Mouse (Mus musculus): Measurements from ENCODE around the gene Rhno1.
A peak's percentile ranks its signal among the peaks of the same experiment; 100 is the strongest.
"Not testable (repeated sequence)": the region's sequence is repeated elsewhere in the genome, so short reads cannot be mapped to it uniquely, and the experiment has no call there.

Gene Rhno1

DNA sequence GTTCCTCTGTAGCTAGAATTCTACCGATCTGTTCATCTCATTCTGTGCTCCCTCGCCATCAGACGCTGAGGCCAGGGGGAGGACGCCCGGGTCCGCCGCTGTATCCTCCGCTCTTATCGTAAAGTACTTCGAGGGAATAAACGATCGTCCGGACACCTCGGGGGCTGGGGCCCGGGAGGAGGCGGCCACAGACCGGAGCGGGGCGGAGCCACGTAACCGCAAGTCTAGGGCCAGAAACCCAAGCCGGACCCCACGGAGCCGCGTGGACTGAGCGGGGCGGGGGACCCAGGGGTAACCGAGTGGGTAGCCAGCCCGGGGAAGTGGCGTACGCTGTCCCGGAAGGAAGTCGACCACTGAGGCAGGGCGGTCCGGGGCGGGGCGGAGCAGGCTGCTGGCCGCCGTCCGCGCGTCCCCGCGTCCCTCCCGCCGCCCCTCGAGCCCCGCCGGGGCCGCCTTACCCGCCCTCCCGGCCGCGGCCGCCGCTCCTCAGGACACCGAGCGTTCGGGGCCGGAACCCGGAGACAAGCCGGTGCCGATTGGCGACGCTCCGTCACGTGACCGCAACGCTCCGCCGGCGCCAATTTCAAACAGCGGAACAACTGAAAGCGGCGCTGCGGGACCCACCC is at the start of gene Rhno1, which contains the start of gene Foxm1:
TSS of gene Rhno1 (minus strand) at position 531 of the 626 bp plus-strand sequence.
TSS of gene Foxm1 (plus strand) at position 587 of the 626 bp plus-strand sequence.
- no peak for DNase-seq (ENCODE audit: extremely low read depth, low read depth, low spot score)

DNA sequence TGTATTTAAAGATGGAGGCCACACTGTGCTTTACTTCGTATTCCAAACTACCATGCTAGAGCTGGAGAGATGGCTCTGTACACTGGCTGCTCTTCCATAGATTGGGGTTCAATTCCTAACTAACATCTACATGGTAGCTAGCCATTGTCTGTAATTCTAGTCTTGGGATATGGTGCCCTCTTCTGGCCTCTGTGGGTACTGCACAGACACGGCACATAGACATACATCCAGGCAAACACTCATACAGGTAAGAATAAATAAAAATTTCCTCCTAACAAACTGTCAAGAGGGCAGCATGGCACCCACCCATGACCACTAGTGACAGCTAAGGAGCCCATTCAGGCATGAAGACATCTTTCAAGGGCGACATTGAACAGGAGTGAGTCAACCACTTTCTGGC is 48.4 kb upstream of the Rhno1 start:
- no peak for DNase-seq (ENCODE audit: extremely low read depth, low read depth, low spot score)

DNA sequence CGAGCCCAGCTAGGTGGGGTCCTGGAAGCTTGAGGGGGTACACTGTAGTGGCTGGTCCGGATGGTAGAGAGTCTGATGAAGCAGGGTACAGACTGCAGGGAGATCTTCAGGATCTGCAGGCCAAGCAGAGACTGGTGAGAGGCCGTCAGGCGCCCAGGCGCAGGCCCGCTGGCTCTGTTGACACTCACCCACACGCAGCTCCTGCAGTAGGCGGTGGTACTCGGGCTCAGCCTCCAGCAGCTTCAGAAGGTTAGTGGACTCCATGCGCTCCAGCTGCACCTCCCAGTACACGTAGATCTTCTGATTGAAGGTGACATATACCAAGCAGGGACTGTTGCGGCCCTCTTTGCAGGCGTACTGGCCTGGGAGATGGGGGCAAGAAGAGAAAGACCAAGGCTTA is 47.6 kb upstream of the Rhno1 start:
- DNase-seq (ENCODE audit: extremely low read depth, low read depth, low spot score): no peak

DNA sequence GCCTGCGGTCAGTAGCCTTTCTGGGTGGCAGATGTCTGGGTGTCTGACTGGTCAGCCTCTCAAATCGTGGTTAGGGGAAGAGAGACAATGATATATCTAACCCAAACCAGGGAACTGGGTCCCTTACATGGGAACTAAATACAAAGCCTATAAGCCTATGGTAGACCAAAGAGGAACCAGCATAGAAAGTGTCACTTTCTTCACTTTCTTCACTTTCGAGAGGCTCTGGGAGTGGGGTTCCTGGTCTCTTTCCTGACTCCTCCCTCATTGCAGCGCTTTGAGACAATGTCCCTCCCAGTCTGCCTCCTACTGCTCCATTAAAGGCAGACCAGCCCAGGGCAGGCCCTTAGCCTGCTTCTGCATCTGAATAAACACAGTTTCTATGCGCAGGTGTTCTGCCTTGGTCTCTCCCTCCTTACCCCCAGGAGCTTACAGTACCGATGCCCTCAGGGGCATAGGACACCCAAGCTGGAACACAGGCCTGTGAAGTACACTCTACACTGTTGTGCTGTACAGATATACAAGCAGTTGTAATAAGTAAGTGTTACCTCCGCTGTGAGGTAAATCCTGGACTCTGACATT is 45.9 kb upstream of the Rhno1 start:
- DNase-seq (ENCODE audit: extremely low read depth, low read depth, low spot score): no peak

DNA sequence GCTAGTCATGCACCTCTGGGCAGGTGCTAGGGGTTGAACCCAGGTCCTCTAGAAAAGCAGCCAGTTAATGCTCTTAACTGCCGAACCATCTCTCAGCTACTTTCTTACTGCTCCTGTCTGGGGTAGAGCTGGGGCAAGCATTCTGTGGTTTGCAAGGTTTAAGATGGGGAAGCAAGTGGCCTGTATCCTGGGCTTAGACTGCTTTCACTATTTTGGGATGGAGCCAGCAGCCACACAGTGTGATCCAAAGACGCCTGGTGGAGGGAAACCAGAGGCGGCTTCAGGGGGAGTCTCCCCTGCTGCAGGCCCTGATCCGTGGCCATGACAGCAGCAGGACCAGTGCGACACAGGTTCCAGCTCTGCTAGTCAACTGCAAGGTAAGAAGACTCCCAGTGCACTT is 42.0 kb upstream of the Rhno1 start:
- no peak for DNase-seq (ENCODE audit: extremely low read depth, low read depth, low spot score)

DNA sequence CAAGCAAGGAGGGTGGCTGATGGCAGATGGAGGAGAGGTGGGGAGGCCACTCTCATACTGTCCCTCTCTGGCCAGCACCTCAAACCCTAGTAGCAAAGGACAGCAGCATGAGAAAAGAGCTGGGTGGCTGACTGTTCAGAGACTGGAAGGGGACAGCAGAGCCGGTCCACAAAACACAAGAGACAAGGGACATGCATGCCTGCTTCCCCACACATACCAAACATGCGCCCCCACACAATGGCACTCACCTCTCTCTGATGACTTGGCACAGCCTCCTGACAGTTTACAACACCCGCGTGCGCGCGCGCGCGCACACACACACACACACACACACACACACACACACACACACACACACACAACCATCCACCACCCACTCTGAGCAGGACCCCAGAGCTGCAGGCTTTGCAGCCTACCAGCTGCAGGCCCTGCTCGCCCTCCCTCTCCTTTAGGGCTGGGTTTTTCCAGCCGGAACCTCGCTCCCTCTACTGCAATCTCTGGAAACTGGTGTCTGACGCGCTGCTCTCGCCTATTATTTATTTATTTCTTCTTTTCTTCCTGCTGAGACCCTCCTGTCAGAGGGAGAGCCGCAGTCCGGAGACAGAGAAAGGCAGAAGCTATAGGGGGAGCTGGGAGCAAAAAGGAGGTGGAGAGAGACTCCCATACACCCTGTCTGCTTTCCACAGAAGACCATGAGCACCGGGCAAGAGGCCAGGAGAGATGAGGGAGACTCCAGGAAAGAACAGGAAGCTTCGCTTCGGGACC is 36.9 kb upstream of the Rhno1 start:
- DNase-seq (ENCODE audit: extremely low read depth, low read depth, low spot score): no peak

DNA sequence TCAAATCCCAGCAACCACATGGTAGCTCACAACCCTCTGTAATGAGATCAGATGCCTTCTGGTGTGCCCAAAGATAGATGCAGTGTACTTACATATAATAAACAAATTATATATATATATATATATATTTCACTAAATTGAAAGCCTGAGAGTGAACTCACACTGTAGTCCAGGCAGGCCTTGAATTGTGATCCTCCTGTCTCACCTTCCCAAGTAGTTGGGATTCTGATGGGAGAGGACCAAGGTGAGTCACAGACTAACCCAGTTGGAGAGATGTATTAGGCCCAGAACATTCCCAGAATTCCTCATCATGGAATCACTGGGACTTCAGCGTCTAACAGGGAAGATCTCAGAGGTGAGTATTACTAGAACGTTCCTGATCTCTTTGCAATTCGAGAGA is 36.3 kb upstream of the Rhno1 start, which contains the start of gene Nrip2:
TSS of gene Nrip2 (plus strand) at position 301 of the 400 bp plus-strand sequence.
- no peak for DNase-seq (ENCODE audit: extremely low read depth, low read depth, low spot score)

DNA sequence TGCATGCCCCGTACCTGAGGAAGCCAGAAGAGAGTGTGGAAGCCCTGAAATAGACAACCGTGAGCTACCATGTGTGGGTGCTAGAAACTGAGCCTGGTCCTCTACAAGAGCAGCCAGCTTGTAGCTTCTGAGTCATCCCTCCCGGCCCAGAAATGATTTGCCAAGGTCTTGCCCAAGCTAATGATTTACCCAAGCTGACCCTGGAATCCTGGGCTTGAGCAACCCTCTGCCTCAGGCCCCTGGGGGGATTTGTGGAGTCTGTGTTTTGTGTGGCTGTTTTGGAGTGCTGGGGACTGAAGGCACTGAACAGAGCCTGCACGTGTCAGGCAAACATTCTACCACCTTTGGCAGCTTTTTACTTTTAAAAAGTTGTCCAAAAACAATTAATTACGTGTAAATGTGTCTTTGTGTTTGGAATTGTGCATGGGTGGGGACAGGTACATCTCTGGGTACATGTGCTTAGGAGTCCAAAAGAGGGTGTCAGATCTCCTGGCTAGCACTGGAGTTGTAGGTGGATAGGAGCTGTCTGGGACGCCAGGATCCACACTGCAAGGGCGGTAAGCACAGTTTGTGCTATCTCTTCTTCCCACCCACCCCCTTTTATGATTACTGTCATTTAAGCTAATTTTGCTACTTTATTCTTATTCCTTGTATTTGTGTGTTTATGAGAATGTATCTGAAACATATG is 35.0 kb upstream of the Rhno1 start:
- DNase-seq (ENCODE audit: extremely low read depth, low read depth, low spot score): peak; percentile 95

DNA sequence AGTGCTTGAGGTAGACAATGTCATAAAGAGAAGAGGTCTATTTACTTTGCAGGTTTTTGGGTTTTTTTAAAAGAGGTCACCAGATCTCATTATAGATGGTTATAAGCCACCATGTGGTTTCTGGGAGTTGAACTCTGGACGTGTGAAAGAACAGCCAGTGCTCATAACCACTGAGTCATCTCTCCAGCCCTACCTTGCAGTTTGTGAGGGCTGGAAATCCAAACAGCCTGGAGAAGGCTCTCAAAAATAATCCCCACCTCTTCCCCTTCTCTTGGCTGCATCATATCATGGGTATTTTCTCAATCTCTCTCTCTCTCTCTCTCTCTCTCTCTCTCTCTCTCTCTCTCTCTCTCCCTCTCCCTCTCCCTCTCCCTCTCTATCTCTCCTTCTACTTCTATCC is 28.0 kb upstream of the Rhno1 start:
- DNase-seq (ENCODE audit: extremely low read depth, low read depth, low spot score): peak; percentile 84

DNA sequence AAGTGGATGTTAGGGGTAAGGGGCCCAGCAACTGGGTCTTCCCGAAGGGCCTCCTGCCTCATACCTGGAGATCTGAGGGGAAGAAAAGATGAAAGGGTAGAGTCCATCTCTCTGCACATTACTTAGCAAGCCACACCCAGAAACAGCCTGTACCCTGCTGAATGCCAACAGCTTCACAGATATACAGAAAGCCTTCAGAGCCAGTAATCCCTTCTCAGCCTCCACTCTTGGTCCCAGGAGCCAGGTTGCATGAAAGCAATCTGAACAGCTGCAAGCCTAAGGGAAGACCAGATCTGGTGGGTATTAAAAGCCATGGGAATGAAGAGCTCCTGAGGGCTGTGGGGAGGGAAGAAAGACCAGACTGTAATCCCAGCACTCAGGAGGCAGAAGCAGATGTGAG is 26.5 kb upstream of the Rhno1 start:
- peak; percentile 97 for DNase-seq (ENCODE audit: extremely low read depth, low read depth, low spot score)

DNA sequence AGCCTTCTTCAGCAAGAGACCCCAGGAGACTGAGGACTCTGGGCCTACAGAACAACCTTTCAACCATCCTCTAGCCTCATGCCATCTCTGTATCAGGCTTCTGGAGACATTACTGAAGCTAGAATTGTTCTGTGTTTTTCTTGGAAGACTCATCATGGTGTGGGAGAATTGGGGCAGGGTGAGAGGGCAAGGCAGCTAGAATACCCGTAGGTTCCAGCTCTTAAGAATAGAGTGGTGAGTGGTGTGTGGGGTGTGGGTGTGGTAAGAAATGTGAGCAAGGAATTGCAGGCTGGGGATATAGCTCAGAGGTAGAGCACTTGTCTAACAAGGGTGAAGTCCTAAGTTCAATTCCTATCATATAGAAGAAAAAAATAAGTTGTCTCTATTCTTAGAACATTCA is 22.3 kb upstream of the Rhno1 start:
- DNase-seq (ENCODE audit: extremely low read depth, low read depth, low spot score): peak; percentile 69

DNA sequence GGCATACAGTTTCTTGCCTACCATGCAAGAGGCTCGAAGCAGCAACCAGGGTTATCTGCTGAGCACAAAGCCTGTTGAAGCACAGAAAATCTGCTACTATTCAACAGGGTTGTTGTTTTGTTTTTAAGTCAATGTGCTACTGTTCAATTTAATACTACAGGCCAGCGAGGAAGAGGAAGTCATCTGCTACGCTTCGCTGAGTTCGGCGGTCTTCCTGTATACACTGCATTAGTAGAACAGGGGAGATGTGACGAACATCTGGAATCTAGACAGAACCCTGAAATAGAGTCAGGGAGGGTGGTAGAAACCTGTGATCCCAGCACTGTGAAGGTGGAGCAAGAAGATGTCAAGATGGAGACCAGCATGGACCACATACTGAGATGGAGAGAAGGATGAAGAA is 21.0 kb upstream of the Rhno1 start:
- no peak for DNase-seq (ENCODE audit: extremely low read depth, low read depth, low spot score)

DNA sequence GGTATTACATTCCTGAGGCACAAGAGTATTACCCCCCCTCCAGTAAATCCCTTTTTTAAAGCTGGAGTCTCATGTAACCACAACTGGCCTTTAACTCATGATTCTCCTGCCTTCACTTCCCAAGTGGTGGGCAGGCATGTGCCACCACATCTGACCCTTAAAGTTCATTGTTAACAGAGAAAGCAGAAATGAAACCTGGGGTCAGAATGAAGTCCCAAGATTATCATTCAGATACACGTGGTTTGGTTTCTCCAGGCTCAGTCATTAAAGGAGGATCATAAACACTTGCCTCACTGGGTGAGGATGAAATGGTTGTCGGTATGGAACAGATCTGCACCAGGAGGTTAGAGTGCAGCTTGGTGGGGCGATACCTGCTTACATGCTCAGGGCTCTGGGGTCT is 18.5 kb upstream of the Rhno1 start:
- no peak for DNase-seq (ENCODE audit: extremely low read depth, low read depth, low spot score)

DNA sequence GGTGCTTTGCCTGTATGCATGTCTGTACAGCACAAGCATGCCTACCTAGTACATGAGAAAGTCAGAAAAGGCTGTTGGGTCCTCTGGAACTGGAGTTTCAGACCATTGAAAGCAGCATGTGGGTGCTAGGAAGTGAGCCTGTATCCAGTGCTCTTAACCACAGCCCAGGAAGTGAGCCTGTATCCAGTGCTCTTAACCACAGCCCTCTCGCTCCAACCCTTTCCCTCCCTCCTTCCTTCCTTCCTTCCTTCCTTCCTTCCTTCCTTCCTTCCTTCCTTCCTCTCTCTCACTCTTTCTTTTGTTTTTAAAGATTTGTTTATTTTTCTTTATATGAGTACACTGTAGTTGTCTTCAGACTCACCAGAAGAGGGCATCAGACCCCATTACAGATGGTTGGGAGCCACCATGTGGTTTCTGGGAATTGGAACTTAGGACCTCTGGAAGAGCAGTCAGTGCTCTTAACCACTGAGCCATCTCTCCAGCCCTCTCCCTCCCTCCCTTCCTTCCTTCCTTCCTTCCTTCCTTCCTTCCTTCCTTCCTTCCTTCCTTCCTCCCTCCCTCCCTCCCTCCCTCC is 18.0 kb upstream of the Rhno1 start:
- not testable (repeated sequence) for DNase-seq (ENCODE audit: extremely low read depth, low read depth, low spot score)

DNA sequence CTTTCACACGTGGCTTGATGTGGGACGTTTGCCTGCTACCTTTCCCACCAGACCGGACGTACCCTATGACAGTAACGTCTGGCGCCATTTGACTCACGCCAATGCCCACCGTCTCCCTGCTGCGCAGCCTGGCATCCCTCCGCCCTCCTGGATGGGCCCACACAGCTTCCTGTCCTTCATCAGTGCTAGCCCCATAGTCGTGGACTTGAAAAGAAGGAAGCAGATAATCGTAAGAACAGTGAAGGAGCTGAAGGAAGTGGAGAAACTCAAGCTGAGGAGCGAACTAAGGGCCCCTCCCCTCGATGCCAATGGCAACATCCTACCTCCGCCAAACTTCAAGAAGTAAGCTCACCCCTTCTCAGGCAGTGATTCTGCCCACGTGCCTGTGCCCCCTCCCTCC is 16.9 kb upstream of the Rhno1 start:
- DNase-seq (ENCODE audit: extremely low read depth, low read depth, low spot score): no peak

DNA sequence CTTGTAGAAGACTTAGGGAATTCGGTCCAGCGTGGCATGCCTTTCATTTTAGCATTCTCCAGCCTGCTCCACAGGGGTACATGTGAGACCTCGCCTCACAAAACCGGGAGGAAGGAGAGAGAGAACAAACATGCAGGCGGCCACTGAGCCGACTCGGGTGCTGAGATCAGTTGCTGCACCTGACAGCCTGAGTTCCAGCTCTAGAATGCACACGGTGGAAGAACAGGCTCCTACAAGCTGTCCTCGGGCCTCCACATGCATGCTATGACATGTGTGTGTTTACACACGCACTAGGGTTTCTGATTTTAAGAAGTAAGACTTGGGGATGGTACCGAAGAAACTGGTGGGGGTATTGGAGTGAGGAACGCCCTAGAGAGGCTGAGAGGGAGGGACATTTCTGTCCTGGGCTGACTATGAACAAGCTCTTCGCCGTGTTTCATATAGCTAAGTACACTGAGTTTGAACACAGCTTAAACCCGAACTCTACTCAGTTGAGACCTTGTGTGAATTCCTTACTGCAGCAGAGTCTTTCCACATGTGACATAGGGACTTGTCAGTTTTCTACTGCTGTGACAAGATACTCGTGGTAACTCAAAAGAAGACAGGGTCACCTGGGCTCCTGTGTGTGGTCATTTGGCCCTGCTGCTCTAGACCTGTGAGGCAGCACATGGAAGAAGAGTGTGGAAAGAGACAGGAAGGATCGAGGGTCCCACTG is 13.8 kb upstream of the Rhno1 start:
- DNase-seq (ENCODE audit: extremely low read depth, low read depth, low spot score): no peak

DNA sequence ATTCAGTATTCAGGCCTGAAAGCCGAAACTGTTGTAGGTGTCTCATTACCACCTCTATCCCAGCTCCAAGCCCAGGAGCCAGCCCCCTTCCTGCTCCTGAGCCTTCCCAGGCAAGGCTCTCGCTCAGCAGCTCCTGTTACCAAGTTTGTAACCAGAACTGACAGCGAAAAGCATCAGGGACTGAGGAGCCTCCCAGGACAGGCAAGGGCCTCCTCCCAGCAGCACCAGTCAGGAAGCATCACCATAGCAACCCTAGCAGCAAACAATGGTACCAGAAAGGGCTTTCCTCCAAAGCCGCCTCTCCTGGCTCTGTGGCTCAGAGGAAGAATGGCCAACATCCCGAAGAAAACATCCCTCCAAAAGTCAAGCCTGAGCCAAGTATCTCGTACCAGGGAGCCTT is 12.5 kb upstream of the Rhno1 start, which contains the start of the genes Tex52 and Gm44596:
TSS of gene Tex52 (plus strand) at position 265 of the 400 bp plus-strand sequence.
TSS of gene Gm44596 (plus strand) at position 312 of the 400 bp plus-strand sequence.
- DNase-seq (ENCODE audit: extremely low read depth, low read depth, low spot score): no peak

DNA sequence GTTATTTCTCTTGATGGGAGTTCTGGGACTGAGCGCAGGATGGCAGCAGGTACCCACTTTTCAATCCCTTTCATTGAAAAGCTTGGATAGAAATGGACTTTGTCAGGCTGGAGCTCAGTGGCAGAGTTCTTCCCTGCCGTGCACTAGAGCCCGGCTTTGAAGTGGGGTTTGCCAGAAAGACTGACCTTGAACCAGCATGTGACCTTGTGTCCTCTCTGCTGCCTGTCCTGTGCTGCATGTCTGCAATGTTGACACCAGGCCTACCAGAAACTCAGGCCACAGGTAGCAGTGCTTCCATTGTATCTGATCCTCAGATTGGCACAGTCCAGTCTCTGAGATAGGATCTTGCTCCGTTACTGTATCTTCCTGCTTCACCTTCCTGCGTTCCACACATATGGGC is 7.3 kb upstream of the Rhno1 start:
- no peak for DNase-seq (ENCODE audit: extremely low read depth, low read depth, low spot score)

DNA sequence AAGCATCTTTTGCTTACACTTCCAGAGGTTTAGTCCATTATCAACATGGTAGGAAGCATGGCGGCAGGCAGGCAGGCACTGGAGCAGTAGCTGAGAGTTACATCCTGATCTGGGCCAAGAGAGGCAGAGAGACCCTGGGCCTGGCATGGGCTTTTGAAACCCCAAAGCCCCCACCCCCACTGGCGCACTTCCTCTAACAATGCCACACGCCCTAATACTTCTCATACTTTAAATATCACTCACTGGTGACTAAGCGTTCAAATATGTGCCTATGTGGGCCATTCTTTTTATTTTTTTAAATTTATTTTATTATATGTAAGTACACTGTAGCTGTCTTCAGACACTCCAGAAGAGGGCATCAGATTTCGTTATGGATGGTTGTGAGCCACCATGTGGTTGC is 3.8 kb upstream of the Rhno1 start:
- DNase-seq (ENCODE audit: extremely low read depth, low read depth, low spot score): no peak

DNA sequence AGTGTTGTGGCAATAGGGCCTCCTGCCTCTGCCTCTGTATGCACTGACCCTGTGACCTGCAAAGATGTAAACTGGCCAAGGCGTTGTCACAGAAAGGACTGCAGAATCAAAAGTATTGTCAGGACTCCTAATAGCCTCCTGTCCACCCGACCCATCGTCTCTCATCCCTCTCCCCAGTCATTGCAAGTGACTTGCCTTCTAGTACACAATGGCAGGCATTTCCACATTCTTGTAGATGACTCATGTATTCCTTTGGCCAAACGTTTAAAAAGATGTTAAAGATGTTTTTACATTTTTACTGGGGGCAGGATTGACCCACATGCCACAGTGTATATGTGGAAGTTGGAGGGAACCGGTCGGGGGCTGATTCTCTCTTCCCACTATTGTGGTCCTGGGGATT is 2.0 kb upstream of the Rhno1 start:
- no peak for DNase-seq (ENCODE audit: extremely low read depth, low read depth, low spot score)

Measured in fat pad, adult 2 months (tissue).